Mouse (Mus musculus) testis, adult 10 weeks (tissue): ENCODE results near the gene Olfr724. TPM values are rescaled to one million over a fixed set of nuclear protein-coding genes. Genes with fewer than 3 reads are reported as not detected.

ENCODE experiments used
- polyA plus RNA-seq: library from polyadenylated mRNA; stranded (reverse); fragments of 350-450 nt; fragmentation: Illumina TruSeq; extraction: RNeasy Lipid Tissue Mini Kit (QIAGEN cat#74804); gene quantifications from one replicate; pipeline ENCODE4 v1.2.3, GENCODE M21; 2014; ENCODE audit warnings: low read depth, low replicate concordance

Gene Olfr724
- polyA plus RNA-seq = not detected

DNA sequence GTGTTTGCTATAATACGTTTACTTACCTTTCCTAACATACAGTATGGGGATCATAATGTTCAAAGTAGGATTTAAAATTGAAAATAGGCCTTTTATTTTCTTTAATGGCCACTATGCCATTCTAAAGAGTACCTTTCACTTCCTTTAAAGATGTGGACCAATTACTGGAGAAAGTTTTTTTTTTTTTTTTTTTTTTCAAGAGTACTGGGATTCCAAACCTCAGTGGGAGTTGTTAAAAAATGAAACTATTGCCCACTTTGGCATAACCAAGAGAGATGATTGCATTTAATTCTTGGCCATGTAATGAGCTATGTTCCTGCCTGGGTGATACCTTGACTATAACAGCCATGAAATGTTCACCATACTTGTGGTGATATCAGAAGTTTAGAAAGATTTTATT lies at the start of gene Olfr724:
TSS of gene Olfr724 (minus strand) at position 101 of the 400 bp plus-strand sequence.

DNA sequence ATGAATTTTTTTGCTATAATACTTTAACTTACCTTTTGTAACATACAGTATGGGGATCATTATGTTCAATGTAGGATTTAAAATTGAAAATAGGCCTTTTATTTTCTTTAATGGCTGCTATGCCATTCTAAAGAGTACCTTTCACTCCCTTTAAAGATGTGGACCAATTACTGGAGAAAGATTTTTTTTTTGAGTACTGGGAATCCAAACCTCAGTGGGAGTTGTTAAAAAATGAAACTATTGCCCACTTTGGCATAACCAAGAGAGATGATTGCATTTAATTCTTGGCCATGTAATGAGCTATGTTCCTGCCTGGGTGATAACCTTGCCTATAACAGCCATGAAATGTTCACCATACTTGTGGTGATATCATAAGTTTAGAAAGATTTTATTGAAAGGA lies 31.4 kb downstream of the Olfr724 start, which contains the start of gene Olfr723:
TSS of gene Olfr723 (minus strand) at position 101 of the 400 bp plus-strand sequence.

Other genes starting within 250 kb of the Olfr724 start
- 0.64 TPM for gene Armh4, start 179.9 kb downstream of the Olfr724 start, polyA plus RNA-seq
- not detected for gene Olfr722, start 61.3 kb downstream of the Olfr724 start, polyA plus RNA-seq
- gene Olfr723, start 31.5 kb downstream of the Olfr724 start, polyA plus RNA-seq = not detected
- gene Olfr725, start 77.1 kb upstream of the Olfr724 start, polyA plus RNA-seq = not detected
- not detected for gene Olfr726, start 127.7 kb upstream of the Olfr724 start, polyA plus RNA-seq
- gene Olfr727, start 159.9 kb upstream of the Olfr724 start, polyA plus RNA-seq = not detected
- gene Olfr728, start 179.4 kb upstream of the Olfr724 start, polyA plus RNA-seq = not detected
- not detected for gene Olfr729, start 189.6 kb upstream of the Olfr724 start, polyA plus RNA-seq
- not detected for gene Olfr730, start 224.9 kb upstream of the Olfr724 start, polyA plus RNA-seq